Comparison of ENCODE assay signal across 9 mouse cellular contexts in genomic region chr5:90661436-90661835, GRCm38 (mm10). TPM values are rescaled to one million over a fixed set of nuclear protein-coding genes. Genes with fewer than 3 reads are reported as not detected.
DNase-seq lines count a peak whose midpoint lies in the region; ATAC-seq lines count a peak whose summit lies in the region.
"Had no signal": no experiment of that assay in that cellular context is flagged by ENCODE, and none has a peak within 500 bp of the region (broad histone marks: within the 10 kb centered on the region; RNA-seq: fewer than 3 reads in every experiment).

No protein-coding gene starts in this region.

- peak; percentile 86 for ATAC-seq in CD4-positive, CD25-positive, alpha-beta regulatory T cell, adult 4 months
- peak; percentile 71 for ATAC-seq in kidney, embryonic 15.5 days (replicated peaks; ENCODE audit: low FRiP score)

- 0 out of 2 replicates have a peak, but pooled peaks cover 5% of the 10 kb centered on the region for H3K27me3 ChIP-seq in kidney, embryonic 15.5 days
- H3K27me3 ChIP-seq: stomach, embryonic 15.5 days had no signal

- no peaks in the 10 kb centered on the region for H3K4me1 ChIP-seq in kidney, embryonic 15.5 days
- H3K4me1 ChIP-seq: stomach, embryonic 15.5 days had no signal

- peak; percentile 51 to 84 for DNase-seq in heart, adult 18-20 months
- DNase-seq in heart, postnatal 25 days (ENCODE audit: low spot score): no peak
- DNase-seq in cerebellum, adult 9-10 months: peak; percentile 47
- DNase-seq in frontal cortex, postnatal 36 days (ENCODE audit: low spot score in 2 of 2): peak; percentile 25 to 68
- peak; percentile 74 for DNase-seq in lung, postnatal 10 days
- peak; percentile 66 for DNase-seq in retina, postnatal 1 day

- H3K4me3 ChIP-seq in kidney, embryonic 15.5 days (replicated peaks): no peak overlapping the region
- H3K4me3 ChIP-seq: stomach, embryonic 15.5 days had no signal

- no peak overlapping the region for H3K9ac ChIP-seq in kidney, embryonic 15.5 days
- H3K9ac ChIP-seq: stomach, embryonic 15.5 days had no signal

- no peaks in the 10 kb centered on the region for H3K9me3 ChIP-seq in kidney, embryonic 15.5 days (replicated peaks)
- H3K9me3 ChIP-seq: stomach, embryonic 15.5 days had no signal

- no peaks in the 10 kb centered on the region for H3K36me3 ChIP-seq in kidney, embryonic 15.5 days
- H3K36me3 ChIP-seq: stomach, embryonic 15.5 days had no signal

- H3K4me2 ChIP-seq in kidney, embryonic 15.5 days: no peak overlapping the region
- H3K4me2 ChIP-seq: stomach, embryonic 15.5 days had no signal

- H3K27ac ChIP-seq in kidney, embryonic 15.5 days: no peak overlapping the region
- H3K27ac ChIP-seq: stomach, embryonic 15.5 days had no signal

- intact Hi-C loops in heart, postnatal 25 days (cut with DNase I): loop anchor here (2.0 to 10.0 kb wide), 4 partner anchors 127 to 643 kb away; no protein-coding TSS in a partner anchor

- 14% methylated on average over 9 of the region's 9 CpGs for WGBS in kidney, embryonic 15.5 days

RNA-seq across cellular contexts. Expression of gene Rassf6, which starts 21.0 kb away (rescaled TPM):
- under 1 TPM in 1 of 2 experiments, not detected in 1; 0.87 TPM for total RNA-seq in heart, adult 18-20 months (2021)
- not detected for total RNA-seq in heart, postnatal 25 days (2021)
- polyA plus RNA-seq in CD4-positive, CD25-positive, alpha-beta regulatory T cell, adult 4 months (2017; shearing (Covaris generic)): 1 to 10 TPM; 2.0 to 2.9 TPM
- 10.9 and 12.1 TPM in 2 replicates for polyA plus RNA-seq in kidney, embryonic 15.5 days (2015; fragmentation: Nextera tagmentation; extraction: Ambion mirVana)
